Mouse (Mus musculus): Measurements from ENCODE around the gene Commd1.

DNA sequence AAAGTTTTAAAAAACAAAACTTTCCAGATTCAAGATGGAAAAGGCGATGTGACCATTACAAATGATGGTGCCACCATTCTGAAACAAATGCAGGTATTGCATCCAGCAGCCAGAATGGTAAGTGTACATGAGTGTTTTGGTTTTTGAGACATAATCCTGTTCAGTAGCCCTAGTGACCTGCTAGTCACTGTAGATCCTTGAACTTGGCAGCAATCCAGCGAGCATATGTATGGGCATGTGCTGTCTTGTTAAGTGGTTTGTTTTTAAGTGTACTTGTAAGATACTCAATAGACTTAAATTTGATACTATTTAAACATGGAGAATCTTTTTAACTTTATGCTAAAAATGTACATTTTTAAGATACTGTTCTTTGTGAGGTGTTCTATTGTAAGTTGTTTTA is 12.1 kb upstream of the Commd1 start:
- TF ChIP-seq TAL1 (IDR thresholded peaks at IDR 0.05; ENCODE audit: low read length) (no peak), GATA1 (IDR thresholded peaks at IDR 0.05; ENCODE audit: low read length) (no peak)

Measured in erythroblast, embryonic 14.5 days (primary cell).